Mouse (Mus musculus) myocyte (in vitro differentiated cells): ENCODE data around the gene Nsun7.

Experiments used
- CEBPB ChIP-seq: IDR thresholded peaks from 2 replicates; pipeline ENCODE4 v1.6.1; 2011; ENCODE audit warnings: mild to moderate bottlenecking, moderate library complexity; ENCODE audit not compliant: poor library complexity, insufficient read depth, severe bottlenecking
- E2F4 ChIP-seq: IDR thresholded peaks from one replicate; pipeline ENCODE4 v1.6.1; 2011; ENCODE audit warnings: mild to moderate bottlenecking, control low read depth, moderate library complexity; ENCODE audit not compliant: insufficient read depth
- MAX ChIP-seq: IDR thresholded peaks from one replicate; pipeline ENCODE4 v1.6.1; 2011; ENCODE audit warnings: low read depth, mild to moderate bottlenecking, control low read depth
- MYOD1 ChIP-seq, 3 experiments: IDR thresholded peaks; one replicate each; pipeline ENCODE4 v1.6.1; 2011; ENCODE audit warnings: control low read depth in 2 of 3, low read depth in 2 of 3, mild to moderate bottlenecking in 2 of 3, moderate library complexity in 1 of 3; ENCODE audit not compliant: insufficient read length in 2 of 3, control insufficient read depth in 1 of 3
- MYOG ChIP-seq, 3 experiments: IDR thresholded peaks; one replicate each; pipeline ENCODE4 v1.6.1; 2011; ENCODE audit warnings: control low read depth in 2 of 3, low read depth in 2 of 3, mild to moderate bottlenecking in 2 of 3; ENCODE audit not compliant: insufficient read length in 2 of 3, control insufficient read depth in 1 of 3, insufficient read depth in 1 of 3
- POLR2A ChIP-seq: IDR thresholded peaks from one replicate; pipeline ENCODE4 v1.6.1; 2011; ENCODE audit warnings: low read depth, mild to moderate bottlenecking, control low read depth, moderate library complexity; ENCODE audit not compliant: insufficient read length
- POLR2AphosphoS2 ChIP-seq: IDR thresholded peaks from one replicate; pipeline ENCODE4 v1.6.1; 2011; ENCODE audit warnings: low read depth, control low read depth; ENCODE audit not compliant: insufficient read length
- REST ChIP-seq: IDR thresholded peaks from one replicate; pipeline ENCODE4 v1.6.1; 2011; ENCODE audit warnings: mild to moderate bottlenecking, control low read depth, moderate library complexity; ENCODE audit not compliant: insufficient read depth, insufficient read length
- SRF ChIP-seq: IDR thresholded peaks from one replicate; pipeline ENCODE4 v1.6.1; 2011; ENCODE audit warnings: low read depth; ENCODE audit not compliant: control insufficient read depth, insufficient read length
- TCF12 ChIP-seq: IDR thresholded peaks from one replicate; pipeline ENCODE4 v1.6.1; 2011; ENCODE audit warnings: mild to moderate bottlenecking, control low read depth; ENCODE audit not compliant: poor library complexity, insufficient read depth, severe bottlenecking
- TCF3 ChIP-seq: IDR thresholded peaks from one replicate; pipeline ENCODE4 v1.6.1; 2011; ENCODE audit warnings: low read depth, control low read depth; ENCODE audit not compliant: insufficient read length
- USF1 ChIP-seq: IDR thresholded peaks from one replicate; pipeline ENCODE4 v1.6.1; 2011; ENCODE audit warnings: low read depth, mild to moderate bottlenecking, control low read depth, moderate library complexity

DNA sequence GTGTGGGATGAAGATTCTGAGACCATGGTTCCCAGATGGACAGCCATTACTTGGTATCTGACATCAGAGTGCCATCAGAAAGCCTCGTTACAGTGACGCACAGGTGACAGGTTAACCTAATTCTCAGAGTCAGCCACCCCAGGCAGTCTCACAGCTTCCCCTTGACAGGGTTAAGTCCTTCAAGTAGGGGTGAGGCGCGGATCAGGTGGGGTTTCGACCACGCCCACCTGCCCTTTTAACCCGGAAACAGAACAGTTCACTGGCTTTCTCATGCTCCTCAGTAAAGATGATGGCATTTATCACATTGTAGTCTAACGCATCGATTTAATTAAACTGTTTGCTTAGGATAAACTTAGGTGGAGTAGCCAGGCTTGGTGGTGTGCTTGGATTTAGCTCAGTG lies 39.1 kb upstream of the Nsun7 start:
- TF ChIP-seq POLR2A (no peak), REST (no peak), TCF3 (no peak), MAX (no peak), USF1 (no peak), POLR2AphosphoS2 (no peak), E2F4 (no peak), TCF12 (no peak), MYOG (IDR thresholded peaks at IDR 0.05; ENCODE audit: control insufficient read depth in 1 of 3, insufficient read depth in 1 of 3, insufficient read length in 2 of 3, low read depth in 2 of 3) (no peak), CEBPB (no peak), SRF (no peak), MYOD1 (IDR thresholded peaks at IDR 0.05; ENCODE audit: control insufficient read depth in 1 of 3, insufficient read length in 2 of 3, low read depth in 2 of 3) (no peak)
